Mouse (Mus musculus): ENCODE data around the gene Ascc1. TPM values are rescaled to one million over a fixed set of nuclear protein-coding genes. Genes with fewer than 3 reads are reported as not detected.

Gene Ascc1
- polyA plus RNA-seq, 1 experiment: 52.9 TPM

DNA sequence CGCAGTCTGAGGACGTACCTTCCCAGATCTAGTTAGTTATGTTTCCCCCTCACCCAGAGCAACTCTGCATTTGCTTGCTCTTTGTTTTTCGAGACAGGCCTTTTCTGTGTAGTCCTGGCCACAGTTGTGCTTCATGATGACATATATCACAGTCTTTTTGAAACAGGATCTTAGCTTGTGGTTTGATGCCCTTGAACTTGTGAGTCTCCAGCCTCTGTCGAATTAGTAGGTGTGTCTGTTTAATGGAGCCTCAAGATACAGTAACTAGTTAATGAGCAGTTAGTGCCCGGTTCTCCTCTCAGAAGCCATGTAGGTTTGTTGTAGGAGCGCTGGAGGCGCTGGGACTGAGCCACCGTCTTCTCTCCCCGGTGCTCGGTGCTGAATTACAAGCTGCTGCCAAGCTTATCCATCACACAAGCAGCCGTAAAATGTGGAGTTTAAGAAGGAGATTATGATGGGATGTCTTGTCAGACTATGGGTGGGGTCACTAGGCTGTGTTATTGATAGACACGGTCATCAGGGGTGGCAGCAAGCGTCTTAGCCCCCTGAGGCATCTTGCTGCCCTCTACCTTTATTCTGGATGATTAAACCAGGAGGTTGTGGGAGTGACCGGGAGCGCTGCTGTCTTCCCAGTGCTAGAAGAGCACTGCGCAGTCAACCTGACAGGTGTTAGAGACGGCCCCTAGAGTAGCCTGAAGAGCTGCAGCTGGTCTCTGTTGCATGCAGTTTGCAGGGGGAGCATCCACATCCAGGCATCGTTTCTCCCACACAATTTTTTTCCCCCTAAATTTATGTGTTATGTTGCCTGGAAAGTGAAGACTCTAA lies 75.3 kb downstream of the Ascc1 start:
- H3K9me3 ChIP-seq (replicated peaks; ENCODE audit: control insufficient read depth, insufficient read depth, low read length, poor library complexity, severe bottlenecking): no peaks in the 10 kb centered on the region
- no peaks in the 10 kb centered on the region for H3K27me3 ChIP-seq (ENCODE audit: control insufficient read depth, insufficient read depth, low read length, poor library complexity, severe bottlenecking)
- peaks cover 5% of the 10 kb centered on the region for H3K4me1 ChIP-seq (ENCODE audit: control insufficient read depth, insufficient read depth, low read length)
- TF ChIP-seq POLR2A (IDR thresholded peaks at IDR 0.05; ENCODE audit: insufficient read depth, low read length): no peak
- TF ChIP-seq EP300 (IDR thresholded peaks at IDR 0.05; ENCODE audit: insufficient read depth, low read depth, low read length): no peak
- TF ChIP-seq CTCF (IDR thresholded peaks at IDR 0.05; ENCODE audit: low read depth, low read length): no peak
- no peak overlapping the region for H3K27ac ChIP-seq (ENCODE audit: insufficient read depth, low read length)
- H3K36me3 ChIP-seq (ENCODE audit: control insufficient read depth, insufficient read depth, low read length, poor library complexity, severe bottlenecking): no peaks in the 10 kb centered on the region
- H3K4me3 ChIP-seq (ENCODE audit: low read depth, low read length): no peak overlapping the region
- H3K9ac ChIP-seq (ENCODE audit: low read depth, poor library complexity, severe bottlenecking): no peak overlapping the region

DNA sequence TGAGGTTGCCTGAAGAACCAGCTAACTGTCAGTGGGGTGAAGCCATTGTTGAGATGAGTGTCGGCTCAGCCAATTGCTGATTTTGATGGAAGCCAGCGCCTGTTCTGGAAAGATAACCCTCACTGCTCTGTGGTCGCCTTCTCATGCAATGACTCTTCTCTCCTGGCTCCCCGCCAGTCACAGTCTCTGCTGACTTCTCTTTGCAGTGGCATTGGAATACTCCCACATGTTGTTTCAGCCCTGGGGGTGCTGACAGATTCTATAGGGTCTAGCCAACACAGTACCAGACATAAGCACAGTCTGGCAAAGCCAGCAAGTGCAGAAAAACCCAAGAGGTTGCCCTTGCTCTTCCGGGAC lies 75.9 kb downstream of the Ascc1 start:
- H3K27ac ChIP-seq (ENCODE audit: insufficient read depth, low read length): no peak overlapping the region
- no peaks in the 10 kb centered on the region for H3K36me3 ChIP-seq (ENCODE audit: control insufficient read depth, insufficient read depth, low read length, poor library complexity, severe bottlenecking)
- no peak overlapping the region for H3K9ac ChIP-seq (ENCODE audit: low read depth, poor library complexity, severe bottlenecking)
- H3K9me3 ChIP-seq (replicated peaks; ENCODE audit: control insufficient read depth, insufficient read depth, low read length, poor library complexity, severe bottlenecking): no peaks in the 10 kb centered on the region
- H3K4me3 ChIP-seq (ENCODE audit: low read depth, low read length): no peak overlapping the region
- H3K27me3 ChIP-seq (ENCODE audit: control insufficient read depth, insufficient read depth, low read length, poor library complexity, severe bottlenecking): no peaks in the 10 kb centered on the region
- TF ChIP-seq EP300 (IDR thresholded peaks at IDR 0.05; ENCODE audit: insufficient read depth, low read depth, low read length): no peak
- TF ChIP-seq POLR2A (IDR thresholded peaks at IDR 0.05; ENCODE audit: insufficient read depth, low read length): no peak
- no peak for TF ChIP-seq CTCF (IDR thresholded peaks at IDR 0.05; ENCODE audit: low read depth, low read length)
- peaks cover 5% of the 10 kb centered on the region for H3K4me1 ChIP-seq (ENCODE audit: control insufficient read depth, insufficient read depth, low read length)

DNA sequence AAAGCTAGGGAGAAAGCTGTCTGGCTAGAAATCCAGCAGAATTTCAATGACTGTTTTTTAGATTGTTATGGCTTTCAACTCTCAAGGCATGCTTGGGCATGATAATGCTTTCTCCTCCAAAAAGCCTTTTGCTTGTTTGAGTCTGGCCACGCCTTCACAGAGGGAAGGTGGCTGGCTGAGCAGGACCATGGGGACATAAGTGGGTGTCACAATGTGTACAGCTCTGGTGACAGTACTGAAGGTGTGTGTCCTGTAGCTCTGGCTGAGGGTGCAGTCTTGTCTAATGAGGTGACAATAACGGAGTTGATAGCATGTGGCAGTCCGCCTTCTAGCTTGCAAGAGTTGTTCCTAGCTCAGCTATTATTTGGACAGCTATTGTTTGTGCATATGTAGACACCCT lies 77.6 kb downstream of the Ascc1 start:
- no peaks in the 10 kb centered on the region for H3K36me3 ChIP-seq (ENCODE audit: control insufficient read depth, insufficient read depth, low read length, poor library complexity, severe bottlenecking)
- H3K9me3 ChIP-seq (replicated peaks; ENCODE audit: control insufficient read depth, insufficient read depth, low read length, poor library complexity, severe bottlenecking): no peaks in the 10 kb centered on the region
- H3K4me1 ChIP-seq (ENCODE audit: control insufficient read depth, insufficient read depth, low read length): peaks cover 5% of the 10 kb centered on the region
- H3K27ac ChIP-seq (ENCODE audit: insufficient read depth, low read length): no peak overlapping the region
- no peak overlapping the region for H3K4me3 ChIP-seq (ENCODE audit: low read depth, low read length)
- TF ChIP-seq POLR2A (IDR thresholded peaks at IDR 0.05; ENCODE audit: insufficient read depth, low read length) (no peak), CTCF (IDR thresholded peaks at IDR 0.05; ENCODE audit: low read depth, low read length) (no peak), EP300 (IDR thresholded peaks at IDR 0.05; ENCODE audit: insufficient read depth, low read depth, low read length) (no peak)
- no peaks in the 10 kb centered on the region for H3K27me3 ChIP-seq (ENCODE audit: control insufficient read depth, insufficient read depth, low read length, poor library complexity, severe bottlenecking)
- H3K9ac ChIP-seq (ENCODE audit: low read depth, poor library complexity, severe bottlenecking): no peak overlapping the region

DNA sequence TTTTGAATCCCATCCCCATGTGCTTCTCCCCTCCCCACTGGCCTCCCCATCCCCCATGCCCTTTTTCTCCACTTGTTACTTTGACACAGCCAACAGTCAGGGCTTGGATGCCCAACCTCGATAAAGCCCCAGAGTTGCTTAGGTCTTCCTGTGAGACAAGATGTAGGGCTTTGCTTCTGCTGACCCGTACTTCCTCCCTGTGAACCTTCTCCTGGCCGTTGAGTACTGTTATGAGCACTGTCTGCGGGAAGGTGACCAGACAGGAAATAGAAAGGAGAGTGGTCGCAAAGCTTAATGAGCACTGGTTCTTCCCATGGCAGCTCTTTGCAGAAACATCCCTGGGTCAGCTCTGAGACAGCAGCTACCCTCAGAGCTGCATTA lies 78.0 kb downstream of the Ascc1 start:
- Histone ChIP-seq H3K4me3 (ENCODE audit: low read depth, low read length) (no peak overlapping the region), H3K9me3 (replicated peaks; ENCODE audit: control insufficient read depth, insufficient read depth, low read length, poor library complexity, severe bottlenecking) (no peaks in the 10 kb centered on the region), H3K36me3 (ENCODE audit: control insufficient read depth, insufficient read depth, low read length, poor library complexity, severe bottlenecking) (no peaks in the 10 kb centered on the region), H3K27ac (ENCODE audit: insufficient read depth, low read length) (no peak overlapping the region), H3K9ac (ENCODE audit: low read depth, poor library complexity, severe bottlenecking) (no peak overlapping the region), H3K4me1 (ENCODE audit: control insufficient read depth, insufficient read depth, low read length) (peaks cover 5% of the 10 kb centered on the region), H3K27me3 (ENCODE audit: control insufficient read depth, insufficient read depth, low read length, poor library complexity, severe bottlenecking) (no peaks in the 10 kb centered on the region)
- TF ChIP-seq POLR2A (IDR thresholded peaks at IDR 0.05; ENCODE audit: insufficient read depth, low read length): no peak
- no peak for TF ChIP-seq CTCF (IDR thresholded peaks at IDR 0.05; ENCODE audit: low read depth, low read length)
- no peak for TF ChIP-seq EP300 (IDR thresholded peaks at IDR 0.05; ENCODE audit: insufficient read depth, low read depth, low read length)

DNA sequence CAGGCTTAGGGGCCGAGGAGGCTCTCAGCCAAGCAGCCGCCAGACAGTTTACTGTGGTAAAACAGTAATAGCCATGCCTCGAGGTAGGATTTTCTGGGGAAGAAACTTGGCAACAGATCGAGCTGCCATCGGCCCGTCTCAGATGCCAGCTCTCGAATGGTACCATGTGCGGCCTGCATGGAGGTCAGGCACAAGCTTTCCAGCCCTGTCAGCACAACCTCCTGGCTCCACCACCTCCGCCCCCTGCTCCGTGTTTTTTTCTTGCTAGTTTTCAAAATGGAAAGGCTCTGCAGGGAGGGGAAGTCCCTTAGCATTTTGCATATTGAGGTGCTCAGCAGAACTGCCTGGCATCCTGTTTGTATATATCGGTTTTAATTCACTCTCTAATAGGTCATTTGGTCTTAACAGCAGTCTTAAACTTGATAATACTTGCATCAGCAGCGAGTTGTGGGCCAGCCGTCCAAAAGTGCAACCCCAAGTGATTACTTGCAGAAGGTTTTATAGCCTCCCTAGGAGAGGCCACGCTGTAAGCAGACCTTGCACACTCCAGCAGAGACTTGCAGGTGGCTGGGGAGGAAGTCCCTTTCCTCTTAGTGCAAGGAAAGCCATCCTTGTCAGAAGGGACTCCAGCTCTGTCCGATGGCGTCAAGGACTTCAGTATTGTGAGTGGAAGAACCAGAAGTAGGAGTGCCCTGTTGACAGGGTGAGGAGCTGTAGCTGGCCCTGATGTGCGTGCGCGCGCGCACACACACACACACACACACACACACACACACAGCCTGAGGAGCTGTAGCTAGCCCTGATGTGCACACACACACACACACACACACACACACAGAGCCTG lies 78.6 kb downstream of the Ascc1 start:
- Histone ChIP-seq H3K9me3 (replicated peaks; ENCODE audit: control insufficient read depth, insufficient read depth, low read length, poor library complexity, severe bottlenecking) (no peaks in the 10 kb centered on the region), H3K9ac (ENCODE audit: low read depth, poor library complexity, severe bottlenecking) (no peak overlapping the region), H3K27me3 (ENCODE audit: control insufficient read depth, insufficient read depth, low read length, poor library complexity, severe bottlenecking) (no peaks in the 10 kb centered on the region), H3K4me3 (ENCODE audit: low read depth, low read length) (no peak overlapping the region), H3K36me3 (ENCODE audit: control insufficient read depth, insufficient read depth, low read length, poor library complexity, severe bottlenecking) (no peaks in the 10 kb centered on the region), H3K4me1 (ENCODE audit: control insufficient read depth, insufficient read depth, low read length) (peaks cover 5% of the 10 kb centered on the region), H3K27ac (ENCODE audit: insufficient read depth, low read length) (no peak overlapping the region)
- TF ChIP-seq CTCF (IDR thresholded peaks at IDR 0.05; ENCODE audit: low read depth, low read length) (no peak), POLR2A (IDR thresholded peaks at IDR 0.05; ENCODE audit: insufficient read depth, low read length) (no peak), EP300 (IDR thresholded peaks at IDR 0.05; ENCODE audit: insufficient read depth, low read depth, low read length) (no peak)

DNA sequence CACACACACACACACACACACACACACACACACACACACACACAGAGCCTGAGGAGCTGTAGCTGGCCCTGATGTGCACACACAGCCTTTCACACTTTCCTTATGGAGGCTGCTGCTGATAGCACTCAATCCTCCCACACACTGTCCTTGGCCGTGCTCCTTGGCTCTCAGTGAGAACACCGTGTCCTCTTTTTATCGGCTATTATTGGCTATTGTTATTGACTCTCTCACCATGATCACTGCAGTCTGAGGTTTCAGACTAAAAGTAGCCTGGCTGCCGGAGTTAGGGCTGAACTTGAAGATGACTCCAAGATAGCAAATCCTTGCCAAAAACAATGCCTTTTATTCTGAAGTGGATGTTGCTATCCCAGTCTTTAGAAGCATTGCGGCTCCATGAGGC lies 79.3 kb downstream of the Ascc1 start:
- Histone ChIP-seq H3K4me3 (ENCODE audit: low read depth, low read length) (no peak overlapping the region), H3K27me3 (ENCODE audit: control insufficient read depth, insufficient read depth, low read length, poor library complexity, severe bottlenecking) (no peaks in the 10 kb centered on the region), H3K9ac (ENCODE audit: low read depth, poor library complexity, severe bottlenecking) (no peak overlapping the region), H3K9me3 (replicated peaks; ENCODE audit: control insufficient read depth, insufficient read depth, low read length, poor library complexity, severe bottlenecking) (no peaks in the 10 kb centered on the region), H3K36me3 (ENCODE audit: control insufficient read depth, insufficient read depth, low read length, poor library complexity, severe bottlenecking) (no peaks in the 10 kb centered on the region), H3K27ac (ENCODE audit: insufficient read depth, low read length) (no peak overlapping the region; the same call in 1 of the 2 replicates), H3K4me1 (ENCODE audit: control insufficient read depth, insufficient read depth, low read length) (peaks cover 5% of the 10 kb centered on the region)
- TF ChIP-seq EP300 (IDR thresholded peaks at IDR 0.05; ENCODE audit: insufficient read depth, low read depth, low read length) (no peak), CTCF (IDR thresholded peaks at IDR 0.05; ENCODE audit: low read depth, low read length) (no peak), POLR2A (IDR thresholded peaks at IDR 0.05; ENCODE audit: insufficient read depth, low read length) (no peak)
